Mouse (Mus musculus) E14TG2a.4 (cell line): ENCODE results near the gene Tcp11.

Experiments used
- CTCF ChIP-seq: conservative IDR thresholded peaks from 2 replicates; pipeline ENCODE4 v1.5.1; 2014; ENCODE audit warnings: low read length
- POU5F1 ChIP-seq: IDR thresholded peaks from 2 replicates; pipeline ENCODE4 v1.6.1; 2014; ENCODE audit warnings: low read length, borderline replicate concordance

DNA sequence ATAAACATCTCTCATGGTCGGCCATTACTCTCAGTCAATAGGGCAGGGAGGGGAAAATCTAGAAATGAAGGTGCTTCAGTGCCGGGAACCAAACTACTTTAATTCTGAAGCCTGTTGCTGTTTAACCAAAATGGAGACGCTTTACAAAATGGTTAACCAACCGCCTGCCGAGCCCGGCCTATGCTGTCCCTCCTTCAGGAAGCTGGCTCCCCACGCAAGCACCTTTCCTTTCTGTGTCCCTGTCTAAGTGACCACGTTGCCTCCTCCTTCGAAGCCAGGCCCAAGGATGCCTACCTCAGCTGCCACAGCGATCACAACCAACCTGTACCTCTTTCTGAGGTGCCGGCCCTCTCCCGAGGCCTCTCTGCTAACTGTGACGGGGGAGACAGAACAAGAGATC, 16.9 kb upstream of the Tcp11 start:
- TF ChIP-seq CTCF (no peak), POU5F1 (no peak)
